Mouse (Mus musculus): Measurements from ENCODE around the gene Sstr2. TPM values are rescaled to one million over a fixed set of nuclear protein-coding genes. Genes with fewer than 3 reads are reported as not detected.

Gene Sstr2
- 7.6 and 8.5 TPM in 2 replicates for polyA plus RNA-seq (2012; rRNA removed)

DNA sequence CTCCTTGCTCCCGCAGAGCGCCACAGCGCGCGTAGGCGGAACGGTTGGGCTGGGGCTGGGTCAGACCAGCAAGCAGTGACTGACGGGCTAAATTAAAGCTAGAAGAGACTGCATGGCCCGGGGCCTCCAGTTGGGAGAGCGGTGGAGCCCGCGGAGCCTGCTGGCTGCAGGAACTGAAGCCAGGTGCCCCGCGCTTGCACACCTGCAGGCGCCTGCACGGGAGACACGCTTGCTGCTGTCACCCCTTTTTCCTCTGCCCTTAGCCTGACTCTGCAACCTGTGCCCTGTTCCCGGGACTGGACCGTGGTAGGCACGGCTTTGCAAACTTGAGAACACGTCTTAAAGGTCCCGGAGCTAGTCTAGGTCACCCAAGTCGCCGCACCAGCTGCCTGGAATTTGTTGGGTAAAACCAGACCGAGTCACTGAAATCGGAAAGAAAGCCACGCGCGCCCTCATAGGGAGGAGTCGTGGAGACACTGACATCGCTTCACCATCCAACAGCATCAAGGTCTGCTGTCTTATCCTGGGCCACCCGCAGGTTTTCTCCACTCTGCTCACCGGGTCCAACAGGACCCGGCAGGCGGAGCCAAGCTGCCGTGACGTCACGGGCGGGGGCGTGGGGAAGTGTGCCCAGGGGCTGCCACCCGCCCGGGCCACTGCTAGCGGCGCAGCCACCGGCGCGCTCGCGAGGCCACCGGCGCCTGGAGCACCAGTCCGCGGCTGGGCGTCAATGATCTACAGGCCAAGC, at the start of gene Sstr2:
Sstr2 (plus strand) TSS at position 671 of the 748 bp plus-strand sequence.

DNA sequence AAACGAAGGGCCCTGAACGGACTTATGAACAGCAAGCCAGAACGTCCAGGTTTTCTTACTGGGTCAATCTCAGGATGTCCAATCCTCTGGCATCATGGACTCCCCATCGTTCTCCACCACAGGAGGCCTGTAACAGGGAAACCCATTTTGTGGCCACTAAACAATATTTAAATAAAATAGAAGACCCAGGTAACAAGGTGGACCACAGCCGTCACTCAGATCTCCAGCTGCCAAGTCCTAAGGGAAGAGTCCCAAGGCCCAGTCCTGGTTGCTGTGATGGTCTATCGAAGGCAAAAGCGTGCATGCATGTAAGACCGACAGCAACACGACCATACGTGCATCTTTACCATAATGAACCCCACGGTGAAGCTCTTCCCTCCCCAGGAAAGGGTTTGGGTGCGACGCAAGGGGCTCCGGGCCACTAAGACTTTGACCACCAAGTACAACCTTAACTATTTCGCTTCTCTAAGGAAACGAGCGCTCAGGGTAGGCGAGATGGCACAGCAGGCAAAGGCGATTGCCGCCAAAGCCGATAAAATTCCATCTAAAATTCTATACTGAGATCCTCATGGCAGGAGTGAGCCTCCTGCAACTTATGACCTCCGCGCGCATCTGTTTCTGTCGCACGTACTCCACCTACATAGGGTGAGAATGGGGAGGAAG, 29.7 kb downstream of the Sstr2 start, which contains the start of gene Cog1:
Cog1 (plus strand) TSS at position 480 of the 663 bp plus-strand sequence.

DNA sequence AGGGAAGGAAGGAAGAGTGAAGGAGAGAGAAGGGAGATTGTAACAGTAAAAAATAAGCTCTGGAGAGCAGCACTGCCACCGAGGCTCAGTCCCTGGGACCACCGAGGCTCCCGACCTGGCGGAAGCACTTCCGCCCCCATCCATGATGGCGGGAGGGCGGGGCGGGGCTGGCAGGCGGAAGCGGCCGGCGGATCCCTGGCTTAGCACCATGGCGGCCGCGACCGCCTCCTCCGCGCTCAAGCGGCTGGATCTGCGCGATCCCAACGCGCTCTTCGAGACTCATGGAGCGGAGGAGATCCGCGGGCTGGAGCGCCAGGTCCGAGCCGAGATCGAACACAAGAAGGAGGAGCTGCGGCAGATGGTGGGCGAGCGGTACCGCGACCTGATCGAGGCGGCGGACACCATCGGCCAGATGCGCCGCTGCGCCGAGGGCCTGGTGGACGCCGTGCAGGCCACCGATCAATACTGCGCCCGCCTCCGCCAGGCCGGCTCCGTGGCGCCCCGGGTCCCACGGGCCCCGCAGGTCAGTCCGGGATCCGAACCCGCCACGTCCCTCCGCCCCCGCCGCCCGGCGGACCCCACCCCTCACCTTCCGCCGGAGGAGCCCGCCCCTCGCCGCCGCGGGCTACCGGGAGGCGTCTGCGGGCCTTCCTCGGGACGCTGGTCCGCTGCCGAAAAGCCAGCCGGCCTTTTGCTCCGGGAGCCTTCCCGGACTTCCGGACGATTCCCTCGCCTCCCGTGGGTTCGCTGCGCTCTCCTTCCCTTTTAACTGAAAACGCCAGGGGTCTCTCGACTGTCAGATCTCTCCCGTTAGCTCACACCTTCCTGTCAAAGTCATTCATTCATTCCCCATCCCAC, 30.4 kb downstream of the Sstr2 start, which contains the start of gene Slc39a11:
Slc39a11 (minus strand) TSS at position 727 of the 858 bp plus-strand sequence.

Other genes starting within 250 kb of the Sstr2 start
- gene Cog1, start 29.8 kb downstream of the Sstr2 start, polyA plus RNA-seq (2012; rRNA removed), result 21.6 TPM in 2 replicates
- 55.2 and 63.8 TPM in 2 replicates for gene Slc39a11, start 30.7 kb downstream of the Sstr2 start, polyA plus RNA-seq (2012; rRNA removed)
- gene Fam104a, start 64.8 kb downstream of the Sstr2 start, polyA plus RNA-seq (2012; rRNA removed), result 20.8 and 30.8 TPM in 2 replicates
- 1.3 and 1.8 TPM in 2 replicates for gene D11Wsu47e, start 65.1 kb downstream of the Sstr2 start, polyA plus RNA-seq (2012; rRNA removed)
- gene Cpsf4l, start 90.7 kb downstream of the Sstr2 start, polyA plus RNA-seq (2012; rRNA removed), result 0.12 and 0.18 TPM in 2 replicates
- 25.0 and 25.4 TPM in 2 replicates for gene Cdc42ep4, start 132.5 kb downstream of the Sstr2 start, polyA plus RNA-seq (2012; rRNA removed)